Mouse (Mus musculus) adrenal gland, postnatal 0 days (tissue): ENCODE data around the gene Tmem101. TPM values are rescaled to one million over a fixed set of nuclear protein-coding genes. Genes with fewer than 3 reads are reported as not detected.

Experiments
- polyA plus RNA-seq: library from polyadenylated mRNA; unstranded; fragments of >200 nt; fragmentation: Nextera tagmentation; extraction: Ambion mirVana; gene quantifications from 2 replicates; pipeline ENCODE4 v1.2.1, GENCODE M21; 2015

Tmem101 gene
- polyA plus RNA-seq = 16.8 and 23.9 TPM in 2 replicates

DNA sequence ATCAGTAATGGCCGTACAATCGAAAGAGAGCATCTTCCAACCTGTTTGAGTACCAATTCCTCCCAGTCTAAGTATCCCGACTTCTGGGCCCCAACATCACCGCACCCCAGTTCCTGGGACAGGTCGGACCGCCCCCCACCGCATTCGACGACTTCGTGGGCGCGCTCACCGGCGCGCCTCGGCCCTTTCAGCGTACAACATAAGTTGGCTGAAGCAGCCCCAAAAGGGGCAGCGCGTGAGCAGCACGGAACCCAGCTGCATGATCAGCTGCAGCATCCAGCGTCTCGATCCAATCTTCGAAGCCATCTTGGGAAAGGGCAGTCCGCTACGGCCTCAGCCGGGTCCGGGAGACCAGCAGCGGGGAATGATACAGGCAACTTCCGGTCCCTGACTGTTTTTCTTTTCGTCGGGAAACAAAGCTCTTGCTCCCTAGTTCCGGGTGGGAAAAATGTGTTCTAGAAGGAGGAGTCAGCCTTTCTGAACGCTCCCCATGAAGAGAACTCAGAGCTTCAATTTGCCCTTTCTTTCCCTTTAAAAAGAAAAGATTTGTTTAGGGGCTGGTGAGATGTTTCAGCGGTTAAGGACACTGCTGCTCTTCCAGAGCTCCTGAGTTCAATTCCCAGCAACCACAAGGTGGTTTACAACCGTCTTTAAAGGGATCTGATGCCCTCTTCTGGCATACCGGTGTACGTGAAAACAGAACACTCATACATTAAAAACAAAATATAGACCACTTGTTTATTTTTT lies at the start of gene Tmem101:
Gene Tmem101, minus strand, starts transcription at position 366 of the 747 bp plus-strand sequence.

GRCm38 (mm10) chr11:102189461-102190436 lies 33.5 kb upstream of the Tmem101 start, which contains the start of gene G6pc3:
Gene G6pc3, plus strand, starts transcription at chr11:102189620.

GRCm38 (mm10) chr11:102184646-102185495 lies 28.7 kb upstream of the Tmem101 start, which contains the start of gene Lsm12:
Gene Lsm12, minus strand, starts transcription at chr11:102185296.

DNA sequence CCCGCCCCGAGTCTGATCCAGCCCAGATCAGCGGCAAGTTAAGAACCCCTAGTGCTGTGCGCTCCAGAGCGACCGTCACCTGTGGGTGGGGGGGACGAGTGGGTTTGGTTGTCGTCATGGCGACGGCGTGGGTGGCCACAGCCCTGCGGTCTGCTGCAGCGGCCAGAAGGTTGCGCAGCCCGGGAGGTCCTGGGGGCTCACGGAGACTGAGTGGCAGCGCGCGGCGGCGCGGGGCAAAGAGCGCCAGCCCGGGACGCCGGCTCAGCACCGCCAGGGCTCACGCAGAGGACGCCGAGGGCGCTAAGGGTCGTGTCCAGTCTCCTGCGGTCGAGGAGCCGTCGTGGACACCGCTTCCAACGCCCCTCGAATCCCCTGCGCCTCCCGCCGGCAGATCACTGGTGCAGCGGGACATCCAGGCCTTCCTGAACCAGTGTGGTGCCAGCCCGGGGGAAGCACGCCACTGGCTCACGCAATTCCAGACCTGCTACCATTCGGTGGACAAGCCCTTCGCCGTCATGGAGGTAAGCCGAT lies 10.7 kb downstream of the Tmem101 start, which contains the start of gene Nags:
Gene Nags, plus strand, starts transcription at position 43 of the 531 bp plus-strand sequence.

GRCm38 (mm10) chr11:102107732-102108131 lies 48.5 kb downstream of the Tmem101 start, which contains the start of gene Pyy:
Gene Pyy, minus strand, starts transcription at chr11:102107832.

Other genes with a start within 250 kb of the Tmem101 start
- 0.16 and 0.17 TPM in 2 replicates for gene Sost, start 189.4 kb downstream of the Tmem101 start, polyA plus RNA-seq
- not detected in 2 replicates for gene Cfap97d1, start 172.1 kb downstream of the Tmem101 start, polyA plus RNA-seq
- 31.6 and 37.9 TPM in 2 replicates for gene Dusp3, start 169.4 kb downstream of the Tmem101 start, polyA plus RNA-seq
- 12.3 and 13.8 TPM in 2 replicates for gene Mpp3, start 127.9 kb downstream of the Tmem101 start, polyA plus RNA-seq
- gene Cd300lg, start 114.9 kb downstream of the Tmem101 start, polyA plus RNA-seq = 3.1 and 5.1 TPM in 2 replicates
- 5.0 and 6.1 TPM in 2 replicates for gene Mpp2, start 67.9 kb downstream of the Tmem101 start, polyA plus RNA-seq
- 0.28 TPM in 1 of 2 replicates, not detected in the other for gene Ppy, start 55.1 kb downstream of the Tmem101 start, polyA plus RNA-seq
- 0.33 and 0.37 TPM in 2 replicates for gene Pyy, start 48.6 kb downstream of the Tmem101 start, polyA plus RNA-seq
- 0.43 and 0.77 TPM in 2 replicates for gene Nags, start 10.9 kb downstream of the Tmem101 start, polyA plus RNA-seq
- gene Lsm12, start 28.9 kb upstream of the Tmem101 start, polyA plus RNA-seq = 68.2 and 91.7 TPM in 2 replicates
- gene G6pc3, start 33.2 kb upstream of the Tmem101 start, polyA plus RNA-seq = 28.6 and 70.2 TPM in 2 replicates
- 54.3 and 58.9 TPM in 2 replicates for gene Hdac5, start 73.8 kb upstream of the Tmem101 start, polyA plus RNA-seq
- 2.7 and 3.6 TPM in 2 replicates for gene BC030867, start 92.5 kb upstream of the Tmem101 start, polyA plus RNA-seq
- gene Asb16, start 112.3 kb upstream of the Tmem101 start, polyA plus RNA-seq = 0.04 TPM in 1 of 2 replicates, not detected in the other
- 41.2 and 54.1 TPM in 2 replicates for gene Tmub2, start 128.5 kb upstream of the Tmem101 start, polyA plus RNA-seq
- 7.6 and 8.0 TPM in 2 replicates for gene Atxn7l3, start 140.2 kb upstream of the Tmem101 start, polyA plus RNA-seq
- gene Ubtf, start 163.3 kb upstream of the Tmem101 start, polyA plus RNA-seq = 51.6 and 62.7 TPM in 2 replicates
- 15.4 and 17.7 TPM in 2 replicates for gene Slc4a1, start 209.8 kb upstream of the Tmem101 start, polyA plus RNA-seq
- 38.2 and 52.7 TPM in 2 replicates for gene Rundc3a, start 237.0 kb upstream of the Tmem101 start, polyA plus RNA-seq